Mouse (Mus musculus) stomach, embryonic 15.5 days (tissue): Measurements from ENCODE around the gene Rpain. TPM values are rescaled to one million over a fixed set of nuclear protein-coding genes. Genes with fewer than 3 reads are reported as not detected.

Experiments
- polyA plus RNA-seq: library from polyadenylated mRNA; unstranded; fragments of >200 nt; fragmentation: Nextera tagmentation; extraction: Ambion mirVana; gene quantifications from 2 replicates; pipeline ENCODE4 v1.2.1, GENCODE M21; 2015

Gene Rpain
- polyA plus RNA-seq, 1 experiment from 2014 or later, result 69.0 TPM

Other genes with a start within 250 kb of the Rpain start
- gene Zfp3, start 206.0 kb upstream of the Rpain start, polyA plus RNA-seq, result 5.5 and 6.9 TPM in 2 replicates
- 0.35 and 0.61 TPM in 2 replicates for gene Scimp, start 157.6 kb upstream of the Rpain start, polyA plus RNA-seq
- gene Rabep1, start 125.4 kb upstream of the Rpain start, polyA plus RNA-seq, result 36.8 and 41.1 TPM in 2 replicates
- gene Nup88, start 240 bp upstream of the Rpain start, polyA plus RNA-seq, result 108 and 112 TPM in 2 replicates
- gene C1qbp, start 12.8 kb downstream of the Rpain start, polyA plus RNA-seq, result 268 and 283 TPM in 2 replicates
- 16.4 and 16.6 TPM in 2 replicates for gene Dhx33, start 34.2 kb downstream of the Rpain start, polyA plus RNA-seq
- 37.7 and 40.0 TPM in 2 replicates for gene Mis12, start 49.4 kb downstream of the Rpain start, polyA plus RNA-seq
- gene Derl2, start 49.6 kb downstream of the Rpain start, polyA plus RNA-seq, result 52.5 and 61.6 TPM in 2 replicates
- gene 6330403K07Rik, start 63.3 kb downstream of the Rpain start, polyA plus RNA-seq, result 86.2 and 91.1 TPM in 2 replicates
- 0.17 and 0.18 TPM in 2 replicates for gene Nlrp1a, start 174.5 kb downstream of the Rpain start, polyA plus RNA-seq